Mouse (Mus musculus): ENCODE measurements around the gene Jup.

Jup gene

DNA sequence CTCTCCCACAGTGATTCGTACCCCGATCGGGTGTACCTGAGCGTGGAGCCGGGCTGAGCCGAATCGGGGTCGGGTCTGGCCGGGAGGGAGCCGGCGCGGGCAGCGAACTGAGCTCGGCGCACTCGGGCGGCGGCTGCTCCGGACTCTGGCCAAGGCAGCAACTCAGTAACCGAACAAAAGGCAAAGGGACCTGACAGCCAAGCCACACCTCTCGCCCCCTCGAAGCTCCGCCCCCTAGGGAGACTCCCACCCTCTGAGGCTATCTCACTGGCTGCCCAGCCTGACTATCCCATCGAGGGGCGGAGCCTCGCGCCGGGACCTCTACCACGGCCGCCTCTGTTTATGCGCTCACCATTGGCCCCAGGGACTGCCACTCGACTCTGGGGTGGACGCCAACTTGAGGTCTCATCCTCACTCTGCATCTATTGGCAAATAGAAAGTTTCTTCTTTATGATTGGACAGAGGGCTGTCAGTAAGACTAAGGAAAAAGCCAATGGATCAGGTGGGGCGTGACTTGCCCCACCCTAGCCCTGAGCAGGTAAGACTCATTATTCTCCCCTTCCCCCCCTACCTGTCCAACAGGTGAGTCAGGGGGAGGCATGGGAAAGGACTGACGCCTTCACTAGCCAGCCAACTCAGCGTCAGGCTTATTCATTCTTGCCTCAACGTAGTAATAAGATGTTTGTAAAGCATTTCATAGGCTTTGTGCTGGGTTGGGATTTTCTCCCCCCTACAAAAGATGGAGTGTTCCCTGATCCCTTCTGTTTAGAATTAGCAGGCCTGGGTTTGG is at the start of gene Jup:
Gene Jup, minus strand, starts transcription at position 164 of the 790 bp plus-strand sequence.
- peak; percentile 79 for DNase-seq (ENCODE audit: low spot score)

DNA sequence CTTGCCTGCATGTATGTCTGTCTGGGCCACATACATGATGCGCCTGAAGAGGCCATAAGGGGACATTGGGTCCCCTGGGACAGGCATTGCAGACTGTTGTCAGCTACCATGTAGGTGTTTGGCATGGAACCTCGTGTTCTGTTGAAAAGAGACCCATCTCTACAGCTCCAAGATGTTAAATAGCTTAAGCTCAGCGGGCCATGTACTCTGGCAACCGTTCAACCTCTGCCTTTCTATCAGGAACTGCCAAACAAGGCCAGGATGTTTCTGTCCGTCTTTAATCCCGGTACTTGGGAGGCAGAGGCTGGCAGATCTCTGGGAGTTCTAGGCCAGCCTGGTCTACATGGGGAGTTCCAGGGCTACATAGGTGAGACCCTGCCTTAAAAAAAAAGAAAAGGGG is 45.1 kb upstream of the Jup start:
- no peak for DNase-seq (ENCODE audit: low spot score)

DNA sequence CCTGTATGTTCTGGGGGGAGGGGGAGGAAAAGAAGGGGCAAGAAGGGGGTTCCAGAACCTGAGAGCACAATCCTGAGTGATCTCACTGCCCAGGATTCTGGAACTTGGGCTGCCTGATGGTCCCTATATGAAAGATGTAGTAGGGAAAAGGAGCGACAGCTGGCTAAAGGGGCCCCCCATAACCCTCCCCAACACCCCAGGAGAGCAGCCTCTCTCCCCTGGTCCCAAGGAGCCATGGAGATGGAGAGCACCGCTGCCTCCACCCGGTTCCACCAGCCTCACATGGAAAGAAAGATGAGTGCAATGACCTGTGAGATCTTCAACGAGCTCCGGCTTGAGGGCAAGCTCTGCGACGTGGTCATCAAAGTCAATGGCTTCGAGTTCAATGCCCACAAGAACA is 44.2 kb upstream of the Jup start, which contains the start of the genes Nt5c3b and Klhl10:
Gene Nt5c3b, minus strand, starts transcription at position 12 of the 400 bp plus-strand sequence.
Gene Klhl10, plus strand, starts transcription at position 121 of the 400 bp plus-strand sequence.
- no peak for DNase-seq (ENCODE audit: low spot score)

DNA sequence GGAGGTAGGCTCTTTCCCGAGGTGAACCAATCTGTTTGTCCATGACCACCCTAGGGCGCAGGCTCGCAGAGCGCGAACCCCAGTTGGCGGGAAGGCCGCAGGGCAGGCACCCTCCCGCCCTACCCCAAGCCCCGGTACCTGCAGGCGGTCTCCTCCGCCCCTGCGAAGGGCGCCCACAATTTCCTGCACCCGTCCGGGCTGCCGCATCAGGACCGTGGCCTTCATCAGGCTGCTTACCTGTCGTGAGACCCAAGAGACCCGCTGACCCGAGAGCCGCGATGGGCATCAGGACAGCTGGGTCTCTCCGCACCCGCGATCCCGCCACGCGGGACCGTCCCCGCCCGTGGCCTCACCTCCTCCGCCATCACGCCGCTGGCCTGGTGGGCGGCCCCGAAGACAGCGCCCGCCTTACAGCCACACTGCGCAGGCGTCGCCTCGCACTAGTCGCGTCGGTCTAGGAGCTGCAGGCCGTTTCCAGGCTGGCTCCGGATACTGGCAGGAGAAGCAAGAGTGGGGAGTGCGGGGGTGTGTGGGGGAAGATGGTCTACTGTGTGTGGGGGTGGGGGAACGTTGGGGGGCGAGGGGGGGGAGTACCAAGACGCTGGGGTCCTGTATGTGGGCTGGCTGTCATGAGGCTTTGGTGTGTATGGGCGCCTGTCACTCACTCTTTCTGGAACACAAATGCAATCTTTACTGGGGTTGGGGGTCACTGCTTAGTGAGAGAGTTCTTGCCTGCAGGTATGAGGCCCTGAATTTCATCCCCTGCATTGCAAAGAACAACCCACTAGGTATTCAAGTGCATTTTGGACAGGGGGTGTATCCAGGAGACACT is 43.3 kb upstream of the Jup start:
- DNase-seq (ENCODE audit: low spot score), result peak; percentile 67

DNA sequence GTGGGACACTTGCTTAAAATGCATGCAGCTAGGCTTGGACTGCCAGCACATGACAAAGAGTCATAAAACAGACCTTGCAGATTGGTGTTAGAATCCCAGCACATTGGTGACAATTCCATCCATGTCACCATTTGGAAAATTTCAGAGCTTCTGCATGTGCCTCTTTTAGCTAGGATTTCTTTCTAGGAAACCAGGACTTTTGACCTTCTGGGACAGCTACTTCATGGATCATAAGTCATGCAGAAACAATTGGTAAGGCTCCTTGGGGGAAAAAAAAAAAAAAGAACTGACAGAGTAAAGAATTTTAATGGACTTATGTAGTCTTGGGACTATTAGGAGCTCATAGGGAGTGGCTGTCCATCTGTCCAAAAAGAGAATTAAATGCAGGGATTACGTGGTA is 40.3 kb upstream of the Jup start:
- no peak for DNase-seq (ENCODE audit: low spot score)

DNA sequence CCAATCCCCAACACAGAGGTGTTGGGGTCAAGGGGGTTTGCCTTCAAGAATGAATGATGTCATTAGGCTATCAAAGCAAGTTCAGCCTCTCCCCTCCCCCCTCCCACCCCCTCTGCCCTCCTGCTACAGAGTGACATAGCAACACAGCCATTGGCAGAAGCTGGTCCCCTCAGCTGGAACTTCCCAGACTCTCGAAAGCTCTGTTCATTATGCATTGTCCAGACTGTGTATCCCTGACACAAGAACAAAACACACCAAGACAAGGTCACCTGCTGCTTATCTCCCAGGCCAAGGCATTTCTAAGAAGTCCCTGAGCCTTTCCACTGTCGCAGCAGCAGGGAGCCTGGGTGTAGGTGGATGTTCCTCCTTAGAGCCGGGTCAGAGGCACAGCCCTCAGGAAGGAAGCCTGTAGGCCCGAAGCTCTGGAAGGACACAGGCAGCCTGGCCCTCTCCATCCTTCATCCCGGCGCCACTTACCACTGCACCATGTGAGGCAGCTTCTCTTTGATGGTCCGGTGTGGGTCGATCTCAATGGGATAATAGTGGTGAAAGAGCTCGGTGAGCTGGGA is 38.2 kb upstream of the Jup start:
- no peak for DNase-seq (ENCODE audit: low spot score)

DNA sequence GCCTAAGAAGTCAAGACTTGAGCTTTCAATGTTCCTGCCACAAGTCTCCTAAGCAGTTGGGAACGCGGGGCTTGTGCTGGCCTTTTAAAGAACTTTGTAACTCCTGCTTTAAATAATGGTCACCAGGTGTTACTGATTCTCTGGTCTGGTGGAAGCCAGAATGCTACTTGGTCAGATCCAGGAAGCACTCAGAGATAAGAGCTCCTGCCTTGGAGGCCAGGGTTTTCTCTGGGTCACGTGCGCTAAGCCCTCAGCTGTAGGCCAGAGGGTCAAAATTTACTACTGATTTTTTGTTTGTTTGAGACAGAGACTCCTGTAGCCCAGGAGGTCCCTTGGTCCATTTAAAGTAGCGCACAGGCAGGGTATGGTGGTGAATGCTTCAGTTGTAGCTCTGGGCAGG is 34.4 kb upstream of the Jup start:
- no peak for DNase-seq (ENCODE audit: low spot score)

DNA sequence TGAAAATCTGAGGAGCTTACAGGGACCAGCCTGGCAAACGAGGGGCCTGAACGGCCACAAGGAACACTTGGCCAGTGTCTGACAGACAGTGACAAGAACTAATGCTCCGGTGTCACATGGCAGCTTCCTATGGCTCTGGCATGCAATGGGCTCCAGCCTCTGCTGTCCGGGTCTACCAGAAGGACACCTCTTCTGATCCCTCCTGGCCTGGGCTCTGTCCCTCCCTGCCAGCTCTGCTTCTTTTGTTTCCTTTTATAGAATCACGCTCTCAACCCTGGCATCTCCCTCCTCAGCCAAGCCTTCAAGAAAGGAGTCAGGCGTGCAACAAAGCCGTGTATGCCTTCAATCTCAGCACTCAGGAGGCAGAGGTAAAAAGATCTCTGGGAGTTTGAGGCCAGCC is 32.5 kb upstream of the Jup start:
- no peak for DNase-seq (ENCODE audit: low spot score)

DNA sequence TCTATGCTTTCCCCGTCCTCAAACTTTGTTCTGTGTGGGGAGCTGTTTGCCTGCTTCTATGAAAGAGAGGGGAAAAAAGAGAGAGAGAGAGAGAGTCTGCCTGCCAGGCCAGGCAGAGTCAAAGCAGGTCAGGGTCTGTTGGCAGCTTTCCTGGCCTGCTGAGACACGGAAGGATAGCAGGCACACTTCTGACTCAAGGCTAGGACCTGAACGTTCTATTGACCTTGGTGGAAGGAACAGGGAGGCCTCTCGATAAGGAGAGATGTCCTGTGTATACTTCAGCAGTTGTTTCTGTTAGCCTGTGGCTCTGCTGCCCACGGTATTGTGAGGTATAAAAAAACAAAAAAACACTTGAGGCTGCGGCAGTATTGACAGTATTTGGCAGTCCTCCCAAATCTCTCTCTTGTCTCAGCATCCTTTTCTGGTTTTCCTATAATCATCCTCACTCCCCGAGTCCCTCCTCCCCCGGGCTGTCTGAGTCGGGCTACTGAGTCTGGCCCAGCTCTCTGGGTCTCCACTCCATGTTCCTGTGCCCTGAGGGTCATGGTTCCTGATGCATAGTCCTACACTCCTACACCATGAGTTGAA is 31.1 kb upstream of the Jup start:
- no peak for DNase-seq (ENCODE audit: low spot score)

DNA sequence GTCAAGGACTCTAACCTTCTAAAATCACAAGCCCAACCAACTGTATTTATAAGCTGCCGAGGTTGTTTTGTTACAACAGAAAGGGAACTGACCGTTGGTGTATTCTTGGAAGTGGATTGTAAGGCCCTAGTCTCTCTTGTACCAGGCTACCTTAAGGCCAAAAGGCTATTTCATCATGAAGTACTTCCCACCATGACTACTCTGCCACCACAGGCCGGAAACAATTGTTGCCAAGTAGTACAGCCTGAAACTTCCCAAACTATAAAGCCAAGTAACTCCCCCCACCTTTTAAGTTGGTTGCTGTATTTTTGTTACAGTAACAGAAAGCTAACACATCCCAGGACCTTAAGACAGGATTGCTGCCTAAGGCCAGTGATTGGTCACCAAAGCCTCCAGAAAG is 29.3 kb upstream of the Jup start:
- DNase-seq (ENCODE audit: low spot score), result no peak

DNA sequence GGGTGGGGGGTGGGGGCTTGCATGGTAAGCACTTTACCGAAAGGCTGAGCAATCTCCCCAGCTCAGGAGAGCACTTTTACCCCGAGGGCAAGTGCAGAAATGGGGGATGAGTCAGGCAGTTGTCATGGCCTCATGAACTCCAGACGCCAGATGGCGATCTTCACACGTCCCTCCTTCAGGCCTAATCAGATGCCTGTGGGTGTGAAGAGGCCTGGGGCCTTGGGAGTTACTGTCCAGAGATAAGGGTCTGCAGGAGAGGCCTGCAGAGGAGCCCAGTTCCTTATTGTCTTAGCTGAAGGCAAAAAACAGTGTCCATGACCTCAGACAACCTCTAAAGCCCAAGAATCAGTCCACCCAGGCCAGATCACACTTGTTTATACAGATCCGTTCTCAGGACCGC is 28.3 kb upstream of the Jup start:
- DNase-seq (ENCODE audit: low spot score), result peak; percentile 78

DNA sequence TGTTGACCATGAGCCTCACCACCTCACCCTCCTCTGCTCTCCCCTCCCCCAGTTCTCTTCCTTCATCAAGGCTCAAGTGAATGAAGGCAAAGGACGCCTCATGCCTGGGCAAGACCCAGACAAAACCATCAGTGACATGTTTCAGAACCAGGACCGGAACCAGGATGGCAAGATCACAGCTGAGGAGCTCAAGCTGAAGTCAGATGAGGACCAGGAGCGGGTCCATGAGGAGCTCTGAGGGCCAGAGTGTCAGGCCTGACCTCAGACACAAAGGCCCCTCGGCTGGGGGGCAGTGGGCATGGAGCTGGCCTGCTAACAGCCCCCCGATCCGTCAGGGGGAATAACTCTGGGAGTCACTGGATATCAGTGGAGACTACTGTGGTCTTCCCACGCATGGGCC is 26.3 kb upstream of the Jup start:
- DNase-seq (ENCODE audit: low spot score), result no peak

DNA sequence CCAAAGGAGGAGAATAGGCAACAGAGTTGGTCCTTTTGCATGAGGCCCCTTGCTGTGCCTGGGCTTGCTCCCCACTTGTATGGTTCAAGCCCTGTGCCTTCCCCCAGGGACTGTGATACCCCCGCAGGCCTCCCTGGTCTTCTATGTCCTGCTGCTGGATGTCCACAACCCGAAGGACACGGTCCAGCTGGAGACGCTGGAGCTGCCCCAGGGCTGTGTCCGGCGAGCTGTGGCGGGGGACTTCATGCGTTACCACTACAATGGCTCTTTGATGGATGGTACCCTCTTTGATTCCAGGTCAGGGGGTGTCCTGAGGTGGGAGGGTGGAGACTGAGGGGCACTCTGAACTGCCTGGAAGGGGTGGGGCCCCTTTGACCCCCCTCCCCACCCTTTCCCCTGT is 24.0 kb upstream of the Jup start:
- DNase-seq (ENCODE audit: low spot score), result no peak

DNA sequence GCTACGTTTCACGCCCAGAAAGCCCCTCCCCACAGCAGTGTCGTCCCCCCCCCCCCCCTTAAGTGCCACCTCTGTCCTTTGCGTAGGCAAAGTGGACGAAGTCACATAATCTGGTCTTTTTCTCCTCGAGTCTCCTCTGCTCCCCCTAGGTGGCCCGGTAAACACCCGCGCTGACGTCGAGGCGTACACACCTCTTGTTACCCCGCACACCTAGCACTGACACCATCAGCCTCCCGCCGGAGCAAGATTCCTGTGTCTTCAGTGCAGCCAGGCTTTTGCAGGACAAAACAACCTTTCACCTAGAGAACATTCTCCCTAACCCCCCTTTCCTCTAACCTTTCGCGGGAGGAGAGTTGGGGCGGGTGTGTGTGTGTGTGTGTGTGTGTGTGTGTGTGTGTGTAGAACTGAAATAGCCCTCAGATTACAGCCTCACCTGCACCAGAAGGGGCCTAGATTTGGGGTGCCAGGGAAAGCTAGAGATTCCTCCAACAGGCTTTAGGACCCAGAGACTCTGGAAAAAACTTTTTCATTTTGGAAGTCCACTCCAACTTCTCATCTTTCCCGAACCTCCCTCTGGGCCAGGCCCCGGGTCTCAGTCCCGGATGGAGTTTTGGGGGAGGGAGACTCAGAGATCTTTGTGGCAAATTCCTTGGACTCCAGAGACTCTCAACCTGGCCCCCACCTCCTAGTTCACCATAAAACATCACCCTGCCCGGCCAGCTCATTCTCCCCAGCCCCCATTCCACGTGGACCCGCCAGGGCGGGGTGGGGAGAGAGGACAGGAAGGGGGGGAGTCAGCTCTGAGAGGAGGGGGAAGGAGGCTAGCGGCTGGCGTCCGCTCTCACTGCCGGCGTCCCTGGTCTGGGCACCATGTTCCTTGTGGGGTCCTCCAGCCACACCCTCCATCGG is 17.6 kb upstream of the Jup start, which contains the start of gene Fkbp10:
Gene Fkbp10, plus strand, starts transcription at position 784 of the 909 bp plus-strand sequence.
- DNase-seq (ENCODE audit: low spot score), result no peak

DNA sequence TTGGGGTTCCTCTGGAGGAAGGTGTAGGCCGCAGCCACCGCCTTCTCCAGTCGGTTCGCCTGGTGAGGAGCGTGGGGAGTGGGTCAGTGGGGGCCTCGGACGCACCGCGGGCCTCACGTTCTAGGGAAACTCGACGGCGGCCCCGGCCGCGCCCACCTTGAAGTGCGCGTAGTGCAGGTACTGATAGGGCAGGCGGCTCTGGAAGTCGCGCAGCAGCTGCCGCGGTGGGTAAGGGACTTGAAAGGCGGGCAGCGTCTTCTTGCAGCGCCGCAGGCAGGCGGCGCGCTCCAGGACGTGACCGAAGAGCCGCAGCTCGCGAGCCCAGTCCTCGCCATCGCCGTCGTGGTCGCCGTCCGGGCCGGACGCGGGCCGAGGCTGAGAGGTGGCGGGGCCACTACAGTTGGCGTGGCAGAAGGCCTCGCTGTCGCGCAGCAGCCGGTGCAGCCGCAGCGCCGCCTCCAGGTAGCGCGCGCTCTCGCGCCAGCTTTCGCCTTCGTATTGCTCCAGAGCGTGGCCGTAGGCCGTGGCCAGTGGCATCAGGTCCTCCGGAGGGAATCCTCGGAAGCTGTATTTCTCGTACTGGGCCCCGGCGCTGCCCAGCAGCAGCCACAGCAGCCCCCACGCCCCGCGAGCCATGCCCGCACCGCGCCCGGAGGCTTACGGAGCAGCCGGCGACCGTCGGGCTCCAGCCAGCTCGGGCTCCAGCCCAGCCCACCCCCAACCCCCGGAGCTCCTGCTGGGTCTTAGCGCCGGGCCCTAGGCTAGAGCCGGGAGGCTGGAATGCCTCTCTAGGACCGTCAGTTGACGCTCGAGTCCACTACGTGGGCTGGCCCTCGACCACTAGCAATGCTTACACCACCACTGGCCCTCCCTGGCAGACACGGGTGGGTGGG is 16.7 kb upstream of the Jup start, which contains the start of gene P3h4:
Gene P3h4, minus strand, starts transcription at position 816 of the 893 bp plus-strand sequence.
- DNase-seq (ENCODE audit: low spot score), result no peak

DNA sequence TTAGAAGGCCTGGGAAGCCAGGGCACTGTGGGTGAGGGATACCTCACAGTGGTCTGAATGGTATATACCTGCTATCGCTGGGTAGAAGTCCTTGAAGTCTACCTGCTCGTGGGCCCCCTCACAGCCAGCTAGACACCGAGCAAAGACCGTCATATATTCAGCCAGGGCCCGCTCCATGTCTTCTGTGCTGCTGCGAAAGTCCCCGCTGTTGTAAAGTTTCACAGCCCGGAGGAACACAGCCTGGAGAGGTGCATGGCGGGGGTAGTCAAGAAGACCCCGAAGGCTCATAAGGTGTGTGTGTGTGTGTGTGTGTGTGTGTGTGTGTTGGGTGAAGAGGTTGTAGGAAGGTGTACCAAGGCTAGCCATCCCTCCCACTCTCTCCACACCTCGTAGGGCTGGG is 16.0 kb upstream of the Jup start:
- no peak for DNase-seq (ENCODE audit: low spot score)

DNA sequence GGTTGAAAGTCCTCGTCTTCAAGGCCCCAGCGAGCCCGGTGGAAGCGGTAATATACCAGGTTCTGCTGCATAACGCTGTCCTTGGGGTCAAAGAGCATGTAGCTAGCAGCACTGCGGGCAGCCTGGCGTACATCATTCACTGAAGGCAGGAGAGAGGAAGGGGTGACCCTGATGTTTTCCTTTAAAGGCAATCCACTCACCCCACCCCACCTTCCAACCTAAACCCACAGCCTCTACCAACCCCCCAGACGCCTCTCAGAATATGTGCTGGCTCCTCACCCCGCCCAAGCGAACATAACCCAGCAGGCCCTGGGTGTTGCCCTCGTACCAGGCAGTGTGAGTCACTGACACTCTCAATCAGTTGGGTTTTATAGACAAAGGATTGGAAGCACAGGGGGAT is 14.2 kb upstream of the Jup start:
- no peak for DNase-seq (ENCODE audit: low spot score)

DNA sequence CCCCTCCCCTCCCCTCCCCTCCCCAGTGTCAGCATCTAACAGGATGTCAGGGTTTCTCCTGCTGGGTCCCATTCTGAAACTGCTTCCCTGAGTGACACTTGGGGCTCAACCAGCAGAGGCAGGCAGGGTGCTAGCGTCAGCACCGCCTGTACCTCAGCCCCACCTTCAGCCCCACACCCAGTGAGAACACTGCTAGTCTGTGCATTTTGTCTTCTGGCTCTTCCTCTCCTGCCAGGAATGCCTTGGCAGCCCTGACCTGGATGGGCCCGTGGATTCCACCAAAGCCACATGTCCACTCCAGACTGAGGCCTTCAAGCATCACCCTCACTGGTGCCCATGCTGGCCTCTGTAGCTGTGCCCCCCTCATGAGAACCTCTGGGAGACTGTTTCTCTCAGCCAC is 12.1 kb upstream of the Jup start:
- no peak for DNase-seq (ENCODE audit: low spot score)

DNA sequence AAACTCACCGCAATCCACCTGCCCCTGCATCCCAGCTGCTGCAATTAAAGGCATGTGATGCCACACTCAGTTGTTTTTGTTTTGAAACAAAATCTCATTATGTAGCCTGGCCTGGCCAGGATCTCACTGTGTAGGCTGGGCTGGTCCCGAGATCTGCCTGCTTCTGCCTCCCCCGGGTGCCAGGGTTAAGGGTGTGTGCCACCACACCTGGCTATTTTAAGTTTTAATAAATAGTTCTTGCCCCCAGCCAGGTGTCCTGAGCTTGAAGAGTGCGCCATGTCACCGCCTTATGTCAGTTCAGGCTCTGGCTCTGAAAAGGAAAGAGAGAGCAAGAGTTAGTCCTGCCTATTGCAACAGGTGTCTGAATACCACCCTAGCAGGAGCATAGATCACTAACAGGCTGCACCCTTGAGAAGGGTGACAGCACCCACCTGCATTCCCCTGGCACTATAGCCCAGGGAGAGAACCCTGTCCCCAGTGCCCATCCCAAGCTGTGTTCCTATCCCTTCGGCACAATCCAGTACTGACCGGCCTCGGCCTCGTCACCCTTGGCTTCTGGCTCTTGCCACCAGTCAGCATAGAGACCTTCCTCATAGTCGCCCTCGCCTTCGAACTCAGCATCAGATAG is 11.4 kb upstream of the Jup start:
- no peak for DNase-seq (ENCODE audit: low spot score)

All from c-Kit-positive CD71-positive TER-119-positive erythroid progenitor cells, embryonic 14.5 days (primary cell).